Comparison of ENCODE assay signal across 14 mouse cellular contexts in the genomic region with DNA sequence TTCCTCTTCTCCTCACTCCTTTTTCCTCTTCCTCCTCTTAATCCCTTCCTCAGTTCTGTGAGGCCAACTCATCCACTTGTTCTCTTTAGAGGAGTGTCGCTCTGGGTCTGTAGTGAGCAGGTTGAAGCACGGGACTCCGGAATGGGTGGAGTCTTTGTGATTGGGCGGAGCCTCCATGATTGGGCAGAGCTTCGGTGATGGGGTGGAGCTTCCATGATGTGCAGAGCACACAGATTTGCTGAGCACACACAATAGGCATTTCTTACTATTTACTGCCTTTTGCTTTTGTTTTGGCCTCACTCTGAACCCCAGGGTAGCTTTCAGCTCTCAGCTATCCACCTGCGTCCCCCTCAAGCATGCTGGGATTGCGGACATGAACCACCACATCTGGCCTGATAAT.
"Had no signal": no experiment of that assay in that cellular context is flagged by ENCODE, and none has a peak within 500 bp of the region (broad histone marks: within the 10 kb centered on the region; RNA-seq: fewer than 3 reads in every experiment).

No protein-coding gene starts in this region.

- H3K4me2 ChIP-seq: liver, embryonic 13.5 days; lung, embryonic 15.5 days; midbrain, embryonic 12.5 days had no signal

- DNase-seq: kidney, adult 18-20 months; kidney, postnatal 10 days; kidney, postnatal 4 days; liver, embryonic 13.5 days; liver, postnatal 0 days; thymus, postnatal 36 days had no signal

- ATAC-seq: liver, postnatal 0 days; midbrain, embryonic 16.5 days had no signal

- H3K36me3 ChIP-seq: limb, embryonic 10.5 days; liver, embryonic 13.5 days; lung, embryonic 15.5 days; midbrain, embryonic 12.5 days had no signal

- H3K27ac ChIP-seq: layer of hippocampus, adult 2 months; limb, embryonic 10.5 days; liver, embryonic 13.5 days; lung, embryonic 15.5 days; macrophage; midbrain, embryonic 12.5 days; stomach, postnatal 0 days had no signal

- H3K9ac ChIP-seq: liver, embryonic 13.5 days; liver, postnatal 0 days; lung, embryonic 15.5 days; midbrain, embryonic 12.5 days had no signal

- H3K4me1 ChIP-seq: liver, embryonic 13.5 days; megakaryocyte, embryonic 14.5 days had no signal

- H3K9me3 ChIP-seq: limb, embryonic 10.5 days; liver, embryonic 13.5 days; lung, embryonic 15.5 days; midbrain, embryonic 12.5 days had no signal

- H3K27me3 ChIP-seq: liver, embryonic 13.5 days; lung, embryonic 15.5 days; megakaryocyte, embryonic 14.5 days; midbrain, embryonic 12.5 days had no signal

- H3K4me3 ChIP-seq: layer of hippocampus, adult 2 months; limb, embryonic 10.5 days; liver, embryonic 13.5 days; lung, embryonic 15.5 days; megakaryocyte, embryonic 14.5 days; midbrain, embryonic 12.5 days had no signal
